Mouse (Mus musculus): ENCODE data around the gene Pifo. TPM values are rescaled to one million over a fixed set of nuclear protein-coding genes. Genes with fewer than 3 reads are reported as not detected.
A peak's percentile ranks its signal among the peaks of the same experiment; 100 is the strongest.
"Not testable (repeated sequence)": the region's sequence is repeated elsewhere in the genome, so short reads cannot be mapped to it uniquely, and the experiment has no call there.

The Pifo gene
- 3.7 and 8.5 TPM in 2 replicates for polyA plus RNA-seq (2015; fragmentation: Nextera tagmentation; extraction: Ambion mirVana)

- Histone ChIP-seq H3K27me3 (no peaks in the 10 kb centered on the region), H3K36me3 (no peaks in the 10 kb centered on the region), H3K27ac (replicated peaks) (no peak within 1 kb of the TSS), H3K4me2 (replicated peaks) (no peak within 1 kb of the TSS), H3K4me1 (no peaks in the 10 kb centered on the region), H3K4me3 (no peak within 1 kb of the TSS), H3K9me3 (no peaks in the 10 kb centered on the region), H3K9ac (replicated peaks) (no peak within 1 kb of the TSS)
- 84% methylated on average over 2 of the region's 2 CpGs for WGBS
- ATAC-seq (replicated peaks), result no peak
Observed at GRCm38 (mm10) chr3:106014546-106014945, at the start of gene Pifo. TSS of gene Pifo (minus strand) at chr3:106014646.

GRCm38 (mm10) chr3:106057966-106058365, 43.5 kb upstream of the Pifo start:
- 82% methylated on average over 3 of the region's 3 CpGs for WGBS
- ATAC-seq (replicated peaks), result no peak
- Histone ChIP-seq H3K4me3 (no peak overlapping the region), H3K36me3 (no peaks in the 10 kb centered on the region), H3K27ac (replicated peaks) (no peak overlapping the region), H3K4me1 (no peaks in the 10 kb centered on the region), H3K27me3 (no peaks in the 10 kb centered on the region), H3K9me3 (no peaks in the 10 kb centered on the region), H3K9ac (replicated peaks) (no peak overlapping the region), H3K4me2 (replicated peaks) (no peak overlapping the region)

- Histone ChIP-seq H3K4me3 (no peak overlapping the region), H3K36me3 (no peaks in the 10 kb centered on the region), H3K4me2 (replicated peaks) (no peak overlapping the region), H3K9me3 (no peaks in the 10 kb centered on the region), H3K27ac (replicated peaks) (no peak overlapping the region), H3K9ac (replicated peaks) (no peak overlapping the region), H3K4me1 (no peaks in the 10 kb centered on the region), H3K27me3 (no peaks in the 10 kb centered on the region)
- ATAC-seq (replicated peaks), result no peak
- WGBS, result 77% methylated on average over 18 of the region's 18 CpGs
Observed at GRCm38 (mm10) chr3:106051896-106052295, 37.5 kb upstream of the Pifo start.

- Histone ChIP-seq H3K36me3 (no peaks in the 10 kb centered on the region), H3K27ac (replicated peaks) (no peak overlapping the region), H3K27me3 (no peaks in the 10 kb centered on the region), H3K9me3 (no peaks in the 10 kb centered on the region), H3K4me3 (no peak overlapping the region), H3K9ac (replicated peaks) (no peak overlapping the region), H3K4me2 (replicated peaks) (no peak overlapping the region), H3K4me1 (no peaks in the 10 kb centered on the region)
- no peak for ATAC-seq (replicated peaks)
- 93% methylated on average over 2 of the region's 2 CpGs for WGBS
Observed at GRCm38 (mm10) chr3:106040306-106040705, 25.9 kb upstream of the Pifo start.

GRCm38 (mm10) chr3:106032781-106033180, 18.3 kb upstream of the Pifo start, which contains the start of gene Chil5:
TSS of gene Chil5 (minus strand) at chr3:106032814.
- no peak within 1 kb of the TSS for H3K4me2 ChIP-seq (replicated peaks)
- H3K9me3 ChIP-seq, result no peaks in the 10 kb centered on the region
- H3K9ac ChIP-seq (replicated peaks), result no peak within 1 kb of the TSS
- H3K4me1 ChIP-seq, result no peaks in the 10 kb centered on the region
- H3K4me3 ChIP-seq, result no peak within 1 kb of the TSS
- H3K27me3 ChIP-seq, result no peaks in the 10 kb centered on the region
- H3K27ac ChIP-seq (replicated peaks), result no peak within 1 kb of the TSS
- 83% methylated on average over 1 of the region's 1 CpGs for WGBS
- ATAC-seq (replicated peaks), result no peak
- no peaks in the 10 kb centered on the region for H3K36me3 ChIP-seq

GRCm38 (mm10) chr3:106024135-106024534, 9.7 kb upstream of the Pifo start:
- Histone ChIP-seq H3K27ac (replicated peaks) (no peak overlapping the region), H3K27me3 (no peaks in the 10 kb centered on the region), H3K9me3 (no peaks in the 10 kb centered on the region), H3K4me3 (no peak overlapping the region), H3K4me2 (replicated peaks) (no peak overlapping the region), H3K4me1 (no peaks in the 10 kb centered on the region), H3K9ac (replicated peaks) (no peak overlapping the region), H3K36me3 (no peaks in the 10 kb centered on the region)
- ATAC-seq (replicated peaks), result no peak
- WGBS, result 93% methylated on average over 2 of the region's 2 CpGs

- H3K4me2 ChIP-seq (replicated peaks), result no peak overlapping the region
- H3K27ac ChIP-seq (replicated peaks), result no peak overlapping the region
- no peaks in the 10 kb centered on the region for H3K27me3 ChIP-seq
- no peak for ATAC-seq (replicated peaks)
- no peak overlapping the region for H3K4me3 ChIP-seq
- no peaks in the 10 kb centered on the region for H3K9me3 ChIP-seq
- no peaks in the 10 kb centered on the region for H3K4me1 ChIP-seq
- no peaks in the 10 kb centered on the region for H3K36me3 ChIP-seq
- no peak overlapping the region for H3K9ac ChIP-seq (replicated peaks)
Observed at GRCm38 (mm10) chr3:106021840-106022239, 7.4 kb upstream of the Pifo start.

GRCm38 (mm10) chr3:106003360-106003759, 11.1 kb downstream of the Pifo start:
- not testable (repeated sequence) for H3K4me2 ChIP-seq (replicated peaks); H3K9me3 ChIP-seq; H3K4me1 ChIP-seq; H3K9ac ChIP-seq (replicated peaks); H3K27ac ChIP-seq (replicated peaks); H3K36me3 ChIP-seq; H3K4me3 ChIP-seq; ATAC-seq (replicated peaks); H3K27me3 ChIP-seq
- WGBS, result 79% methylated on average over 10 of the region's 10 CpGs

GRCm38 (mm10) chr3:106001416-106002370, 12.8 kb downstream of the Pifo start:
- H3K27ac ChIP-seq (replicated peaks), result no peak overlapping the region
- peak overlapping the region; percentile 46 for H3K4me2 ChIP-seq (replicated peaks)
- peak; percentile 95 for ATAC-seq (replicated peaks)
- H3K9me3 ChIP-seq, result no peaks in the 10 kb centered on the region
- no peak overlapping the region for H3K9ac ChIP-seq (replicated peaks)
- H3K4me3 ChIP-seq, result peak overlapping the region; percentile 25
- H3K27me3 ChIP-seq, result no peaks in the 10 kb centered on the region
- 17% methylated on average over 17 of the region's 17 CpGs for WGBS
- peaks cover 8% of the 10 kb centered on the region for H3K4me1 ChIP-seq
- no peaks in the 10 kb centered on the region for H3K36me3 ChIP-seq

- peak; percentile 57 for ATAC-seq (replicated peaks)
- Histone ChIP-seq H3K27ac (replicated peaks) (no peak overlapping the region), H3K9me3 (no peaks in the 10 kb centered on the region), H3K36me3 (no peaks in the 10 kb centered on the region), H3K9ac (replicated peaks) (no peak overlapping the region), H3K4me1 (peaks cover 8% of the 10 kb centered on the region), H3K27me3 (no peaks in the 10 kb centered on the region), H3K4me2 (replicated peaks) (peak overlapping the region; percentile 46), H3K4me3 (peak overlapping the region; percentile 25)
- WGBS, result 16% methylated on average over 11 of the region's 11 CpGs
Observed at GRCm38 (mm10) chr3:106000707-106001375, 13.6 kb downstream of the Pifo start.

- H3K4me3 ChIP-seq, result no peak overlapping the region
- H3K36me3 ChIP-seq, result no peaks in the 10 kb centered on the region
- no peak overlapping the region for H3K9ac ChIP-seq (replicated peaks)
- no peak for ATAC-seq (replicated peaks)
- WGBS, result 88% methylated on average over 2 of the region's 2 CpGs
- no peaks in the 10 kb centered on the region for H3K4me1 ChIP-seq
- H3K27me3 ChIP-seq, result no peaks in the 10 kb centered on the region
- H3K4me2 ChIP-seq (replicated peaks), result no peak overlapping the region
- H3K27ac ChIP-seq (replicated peaks), result no peak overlapping the region
- no peaks in the 10 kb centered on the region for H3K9me3 ChIP-seq
Observed at GRCm38 (mm10) chr3:105994730-105995129, 19.7 kb downstream of the Pifo start.

GRCm38 (mm10) chr3:105991653-105992283, 22.7 kb downstream of the Pifo start:
- Histone ChIP-seq H3K9me3 (no peaks in the 10 kb centered on the region), H3K27ac (replicated peaks) (no peak overlapping the region), H3K9ac (replicated peaks) (no peak overlapping the region), H3K4me3 (no peak overlapping the region), H3K4me2 (replicated peaks) (no peak overlapping the region), H3K36me3 (no peaks in the 10 kb centered on the region), H3K27me3 (no peaks in the 10 kb centered on the region), H3K4me1 (no peaks in the 10 kb centered on the region)
- peak; percentile 43; the same call in 1 of the 2 replicates for ATAC-seq (replicated peaks)
- 33% methylated on average over 4 of the region's 4 CpGs for WGBS

Measured in forebrain, embryonic 15.5 days (tissue).